Mouse (Mus musculus): ENCODE data around the gene Fndc3b.

- TF ChIP-seq EP300 (IDR thresholded peaks at IDR 0.05; ENCODE audit: low read depth) (no peak), CTCF (IDR thresholded peaks at IDR 0.05; ENCODE audit: low read depth) (no peak)
Observed at GRCm38 (mm10) chr3:27709096-27709905, 1.8 kb downstream of the Fndc3b start.
